Mouse (Mus musculus): ENCODE results near the gene Ppm1f.

DNA sequence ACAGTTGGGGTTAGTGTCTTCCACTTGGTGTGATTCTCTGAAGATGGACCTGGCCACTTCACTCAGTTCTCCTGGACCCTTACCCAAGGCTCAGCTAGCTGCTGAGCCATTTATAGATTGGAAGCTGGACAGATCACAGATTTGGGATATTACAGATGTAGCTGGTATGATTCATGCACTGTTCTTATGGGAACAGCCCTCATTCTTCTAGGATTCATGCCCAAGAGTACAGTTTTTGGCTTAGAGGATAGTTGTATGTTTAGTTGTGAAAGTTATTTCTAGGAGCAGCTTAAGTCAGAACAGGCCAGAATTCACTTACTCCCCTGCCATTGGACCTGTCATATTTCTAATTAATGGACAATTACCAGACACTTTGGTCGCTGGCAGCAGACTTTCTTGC lies 17.2 kb downstream of the Ppm1f start:
- no peak for TF ChIP-seq CTCF (IDR thresholded peaks at IDR 0.05; ENCODE audit: low read depth, low read length)
- TF ChIP-seq TAL1 (conservative IDR thresholded peaks at IDR 0.05; ENCODE audit: low read depth, low read length), result no peak
- TF ChIP-seq GATA1 (IDR thresholded peaks at IDR 0.05; ENCODE audit: borderline replicate concordance, low read length), result no peak
- TF ChIP-seq GATA2 (IDR thresholded peaks at IDR 0.05; ENCODE audit: borderline replicate concordance, low read depth, low read length), result no peak

Data from G1E (cell line).